Mouse (Mus musculus) midbrain, embryonic 16.5 days (tissue): Measurements from ENCODE around the gene Pygb. TPM values are rescaled to one million over a fixed set of nuclear protein-coding genes. Genes with fewer than 3 reads are reported as not detected.

Experiments used
- ATAC-seq: fragments of 200-750 bp; cut with Nextera tagmentation; 2 replicates; pipeline ENCODE4 v1.8.0; 2017; ENCODE audit warnings: moderate TSS enrichment
- H3K27ac ChIP-seq: fragments of 300-500 bp; sonication (generic); 2 replicates; pipeline ENCODE4 v1.5.1; 2014; ENCODE audit warnings: mild to moderate bottlenecking, low read length, mixed read lengths
- H3K27me3 ChIP-seq: fragments of 300-500 bp; sonication (generic); 2 replicates; pipeline ENCODE4 v1.6.1; 2014; ENCODE audit warnings: low read depth, low read length, mixed read lengths; ENCODE audit not compliant: control insufficient read depth, insufficient read depth
- H3K36me3 ChIP-seq: fragments of 300-500 bp; sonication (generic); 2 replicates; pipeline ENCODE4 v1.6.1; 2014; ENCODE audit warnings: mild to moderate bottlenecking, low read length, moderate library complexity, mixed read lengths; ENCODE audit not compliant: control insufficient read depth, insufficient read depth
- H3K4me1 ChIP-seq: fragments of 300-500 bp; sonication (generic); 2 replicates; pipeline ENCODE4 v1.6.1; 2014; ENCODE audit warnings: mild to moderate bottlenecking, low read length, mixed read lengths; ENCODE audit not compliant: control insufficient read depth, insufficient read depth
- H3K4me2 ChIP-seq: fragments of 300-500 bp; sonication (generic); 2 replicates; pipeline ENCODE4 v1.6.1; 2014; ENCODE audit warnings: mild to moderate bottlenecking, low read length, mixed read lengths
- H3K4me3 ChIP-seq: fragments of 300-500 bp; sonication (generic); 2 replicates; pipeline ENCODE4 v1.5.1; 2014; ENCODE audit warnings: low read depth, mild to moderate bottlenecking, low read length, moderate library complexity, mixed read lengths
- H3K9ac ChIP-seq: fragments of 300-500 bp; sonication (generic); 2 replicates; pipeline ENCODE4 v1.6.1; 2014; ENCODE audit warnings: low read depth, low read length, mixed read lengths
- H3K9me3 ChIP-seq: fragments of 300-500 bp; sonication (generic); replicated peaks from 2 replicates; pipeline ENCODE4 v1.6.1; 2014; ENCODE audit warnings: mild to moderate bottlenecking, low read length, mixed read lengths; ENCODE audit not compliant: control insufficient read depth, poor library complexity, severe bottlenecking
- WGBS: fragments of 180-500 bp; shearing (Covaris S2); extraction: QIAGEN DNeasy Blood & Tissue Kit; methylation state at CpG from one replicate; pipeline ENCODE4 v1.1.7; 2014; 5-methylcytosine and 5-hydroxymethylcytosine counted together
- polyA plus RNA-seq: library from polyadenylated mRNA; unstranded; fragments of >200 nt; fragmentation: Nextera tagmentation; extraction: Ambion mirVana; gene quantifications from 2 replicates; pipeline ENCODE4 v1.2.1, GENCODE M21; 2015

Gene Pygb
- polyA plus RNA-seq, 1 experiment from 2014 or later: 133 TPM

GRCm38 (mm10) chr2:150810603-150811002 is 24.1 kb downstream of the Pygb start:
- Histone ChIP-seq H3K4me1 (no peaks in the 10 kb centered on the region), H3K27me3 (no peaks in the 10 kb centered on the region), H3K4me3 (no peak overlapping the region), H3K9me3 (no peaks in the 10 kb centered on the region), H3K4me2 (no peak overlapping the region), H3K9ac (no peak overlapping the region), H3K27ac (no peak overlapping the region), H3K36me3 (peaks cover 58% of the 10 kb centered on the region)
- no peak for ATAC-seq
- WGBS: 94% methylated on average over 5 of the region's 5 CpGs

GRCm38 (mm10) chr2:150812816-150813215 is 26.3 kb downstream of the Pygb start:
- no peak overlapping the region for H3K9ac ChIP-seq
- H3K27me3 ChIP-seq: no peaks in the 10 kb centered on the region
- no peak for ATAC-seq
- 96% methylated on average over 6 of the region's 6 CpGs for WGBS
- no peaks in the 10 kb centered on the region for H3K4me1 ChIP-seq
- H3K36me3 ChIP-seq: peaks cover 61% of the 10 kb centered on the region
- H3K9me3 ChIP-seq: no peaks in the 10 kb centered on the region
- H3K4me3 ChIP-seq: no peak overlapping the region
- no peak overlapping the region for H3K4me2 ChIP-seq
- no peak overlapping the region for H3K27ac ChIP-seq

GRCm38 (mm10) chr2:150816676-150817402 is 30.3 kb downstream of the Pygb start:
- Histone ChIP-seq H3K4me3 (no peak overlapping the region), H3K9me3 (no peaks in the 10 kb centered on the region), H3K27me3 (no peaks in the 10 kb centered on the region), H3K9ac (no peak overlapping the region), H3K27ac (no peak overlapping the region), H3K36me3 (peaks cover 69% of the 10 kb centered on the region), H3K4me1 (no peaks in the 10 kb centered on the region), H3K4me2 (no peak overlapping the region)
- ATAC-seq: no peak
- WGBS: 94% methylated on average over 18 of the region's 18 CpGs

- Histone ChIP-seq H3K36me3 (peaks cover 52% of the 10 kb centered on the region), H3K4me3 (no peak overlapping the region), H3K9ac (no peak overlapping the region), H3K4me2 (no peak overlapping the region), H3K27ac (no peak overlapping the region), H3K27me3 (no peaks in the 10 kb centered on the region), H3K4me1 (no peaks in the 10 kb centered on the region), H3K9me3 (no peaks in the 10 kb centered on the region)
- 91% methylated on average over 8 of the region's 8 CpGs for WGBS
- no peak for ATAC-seq
Observed at GRCm38 (mm10) chr2:150818742-150819141, 32.2 kb downstream of the Pygb start.

- WGBS: 95% methylated on average over 8 of the region's 8 CpGs
- ATAC-seq: no peak
- Histone ChIP-seq H3K9ac (no peak overlapping the region), H3K36me3 (peaks cover 47% of the 10 kb centered on the region), H3K9me3 (no peaks in the 10 kb centered on the region), H3K4me1 (no peaks in the 10 kb centered on the region), H3K27me3 (no peaks in the 10 kb centered on the region), H3K4me3 (no peak overlapping the region), H3K27ac (no peak overlapping the region), H3K4me2 (no peak overlapping the region)
Observed at GRCm38 (mm10) chr2:150820720-150821119, 34.2 kb downstream of the Pygb start.

- Histone ChIP-seq H3K4me1 (no peaks in the 10 kb centered on the region), H3K4me2 (no peak overlapping the region), H3K9me3 (no peaks in the 10 kb centered on the region), H3K36me3 (peaks cover 38% of the 10 kb centered on the region), H3K27ac (no peak overlapping the region), H3K27me3 (no peaks in the 10 kb centered on the region), H3K9ac (no peak overlapping the region), H3K4me3 (no peak overlapping the region)
- WGBS: 84% methylated on average over 8 of the region's 8 CpGs
- ATAC-seq: no peak
Observed at GRCm38 (mm10) chr2:150822987-150823386, 36.5 kb downstream of the Pygb start.

- Histone ChIP-seq H3K9ac (no peak overlapping the region), H3K36me3 (peaks cover 40% of the 10 kb centered on the region), H3K9me3 (no peaks in the 10 kb centered on the region), H3K4me1 (no peaks in the 10 kb centered on the region), H3K27me3 (no peaks in the 10 kb centered on the region), H3K4me2 (no peak overlapping the region), H3K27ac (no peak overlapping the region), H3K4me3 (no peak overlapping the region)
- 91% methylated on average over 3 of the region's 3 CpGs for WGBS
- ATAC-seq: no peak
Observed at GRCm38 (mm10) chr2:150826426-150826825, 39.9 kb downstream of the Pygb start.

GRCm38 (mm10) chr2:150828164-150828563 is 41.6 kb downstream of the Pygb start:
- H3K36me3 ChIP-seq: peaks cover 45% of the 10 kb centered on the region
- no peaks in the 10 kb centered on the region for H3K4me1 ChIP-seq
- no peak overlapping the region for H3K4me2 ChIP-seq
- no peaks in the 10 kb centered on the region for H3K27me3 ChIP-seq
- H3K9ac ChIP-seq: no peak overlapping the region
- H3K9me3 ChIP-seq: no peaks in the 10 kb centered on the region
- H3K27ac ChIP-seq: no peak overlapping the region
- WGBS: 91% methylated on average over 3 of the region's 3 CpGs
- H3K4me3 ChIP-seq: no peak overlapping the region
- ATAC-seq: no peak

- H3K36me3 ChIP-seq: peaks cover 45% of the 10 kb centered on the region
- WGBS: 87% methylated on average over 4 of the region's 4 CpGs
Observed at GRCm38 (mm10) chr2:150828654-150829053, 42.1 kb downstream of the Pygb start.

More at GRCm38 (mm10) chr2:150828654-150829053, 42.1 kb downstream of the Pygb start:
- H3K27ac ChIP-seq: no peak overlapping the region
- no peak overlapping the region for H3K4me2 ChIP-seq
- no peak for ATAC-seq
- no peak overlapping the region for H3K9ac ChIP-seq
- H3K27me3 ChIP-seq: no peaks in the 10 kb centered on the region
- no peak overlapping the region for H3K4me3 ChIP-seq
- H3K4me1 ChIP-seq: no peaks in the 10 kb centered on the region
- no peaks in the 10 kb centered on the region for H3K9me3 ChIP-seq
